Mouse (Mus musculus) pancreas, adult 10 weeks (tissue): Measurements from ENCODE around the gene Olfr735. TPM values are rescaled to one million over a fixed set of nuclear protein-coding genes. Genes with fewer than 3 reads are reported as not detected.

Experiments used
- polyA plus RNA-seq: library from polyadenylated mRNA; stranded (reverse); fragments of 350-450 nt; fragmentation: Illumina TruSeq; extraction: RNeasy Lipid Tissue Mini Kit (QIAGEN cat#74804); gene quantifications from one replicate; pipeline ENCODE4 v1.2.3, GENCODE M21; 2015; ENCODE audit warnings: low read depth, low replicate concordance; ENCODE audit not compliant: insufficient read depth

Olfr735 gene
- not detected for polyA plus RNA-seq

GRCm38 (mm10) chr14:50348796-50349195, at the start of gene Olfr735:
Gene Olfr735 (minus strand): TSS chr14:50348872.

GRCm38 (mm10) chr14:50380863-50381262, 32.2 kb upstream of the Olfr735 start, which contains the start of gene Olfr736:
Gene Olfr736 (plus strand): TSS chr14:50381163.

GRCm38 (mm10) chr14:50357593-50357992, 8.9 kb upstream of the Olfr735 start, which contains the start of gene Tlr11:
Gene Tlr11 (plus strand): TSS chr14:50357914.

GRCm38 (mm10) chr14:50326661-50327060, 22.0 kb downstream of the Olfr735 start, which contains the start of gene Olfr734:
Gene Olfr734 (minus strand): TSS chr14:50326761.

GRCm38 (mm10) chr14:50301422-50301821, 47.2 kb downstream of the Olfr735 start, which contains the start of gene Olfr733:
Gene Olfr733 (minus strand): TSS chr14:50301522.

Other genes starting within 250 kb of the Olfr735 start
- not detected for gene Olfr727, start 225.7 kb downstream of the Olfr735 start, polyA plus RNA-seq
- gene Olfr728, start 206.2 kb downstream of the Olfr735 start, polyA plus RNA-seq, result not detected
- not detected for gene Olfr729, start 196.0 kb downstream of the Olfr735 start, polyA plus RNA-seq
- not detected for gene Olfr730, start 160.7 kb downstream of the Olfr735 start, polyA plus RNA-seq
- not detected for gene Olfr731, start 107.0 kb downstream of the Olfr735 start, polyA plus RNA-seq
- not detected for gene Olfr732, start 64.7 kb downstream of the Olfr735 start, polyA plus RNA-seq
- not detected for gene Olfr733, start 47.4 kb downstream of the Olfr735 start, polyA plus RNA-seq
- gene Olfr734, start 22.1 kb downstream of the Olfr735 start, polyA plus RNA-seq, result not detected
- gene Tlr11, start 9.0 kb upstream of the Olfr735 start, polyA plus RNA-seq, result not detected
- gene Olfr736, start 32.3 kb upstream of the Olfr735 start, polyA plus RNA-seq, result not detected
- not detected for gene Olfr738, start 58.7 kb upstream of the Olfr735 start, polyA plus RNA-seq
- gene Olfr739, start 69.8 kb upstream of the Olfr735 start, polyA plus RNA-seq, result not detected
- gene Olfr740, start 96.7 kb upstream of the Olfr735 start, polyA plus RNA-seq, result not detected
- not detected for gene Olfr741, start 123.9 kb upstream of the Olfr735 start, polyA plus RNA-seq
- gene Olfr742, start 154.7 kb upstream of the Olfr735 start, polyA plus RNA-seq, result not detected
- not detected for gene Olfr743, start 173.0 kb upstream of the Olfr735 start, polyA plus RNA-seq